Mouse (Mus musculus): ENCODE results near the gene Vps13d. TPM values are rescaled to one million over a fixed set of nuclear protein-coding genes. Genes with fewer than 3 reads are reported as not detected.

Gene Vps13d
- polyA plus RNA-seq, 1 experiment from 2014 or later, result 6.1 TPM

GRCm38 (mm10) chr4:145032637-145033036 is 162.2 kb downstream of the Vps13d start:
- H3K36me3 ChIP-seq, result peaks cover 13% of the 10 kb centered on the region
- no peak overlapping the region for H3K27ac ChIP-seq
- H3K9me3 ChIP-seq, result no peaks in the 10 kb centered on the region
- WGBS, result 73% methylated on average over 2 of the region's 2 CpGs
- peaks cover 26% of the 10 kb centered on the region for H3K4me1 ChIP-seq (replicated peaks)
- no peak overlapping the region for H3K4me3 ChIP-seq
- DNase-seq (ENCODE audit: low spot score), result no peak
- no peaks in the 10 kb centered on the region for H3K27me3 ChIP-seq (ENCODE audit: insufficient read depth, poor library complexity, severe bottlenecking)

GRCm38 (mm10) chr4:145031510-145031909 is 163.3 kb downstream of the Vps13d start:
- Histone ChIP-seq H3K36me3 (0 out of 2 replicates have a peak, but pooled peaks cover 5% of the 10 kb centered on the region), H3K4me1 (replicated peaks) (peaks cover 26% of the 10 kb centered on the region), H3K9me3 (no peaks in the 10 kb centered on the region), H3K27ac (no peak overlapping the region; the same call in 1 of the 2 replicates), H3K27me3 (ENCODE audit: insufficient read depth, poor library complexity, severe bottlenecking) (no peaks in the 10 kb centered on the region), H3K4me3 (no peak overlapping the region)
- whole genome bisulfite sequencing, result 91% methylated on average over 4 of the region's 4 CpGs
- no peak for DNase-seq (ENCODE audit: low spot score)

GRCm38 (mm10) chr4:145026449-145026851 is 168.4 kb downstream of the Vps13d start:
- DNase-seq (ENCODE audit: low spot score), result no peak
- Histone ChIP-seq H3K36me3 (no peaks in the 10 kb centered on the region), H3K27ac (peak overlapping the region; percentile 26; the same call in 1 of the 2 replicates), H3K4me3 (no peak overlapping the region), H3K9me3 (no peaks in the 10 kb centered on the region), H3K4me1 (replicated peaks) (0 out of 2 replicates have a peak, but pooled peaks cover 6% of the 10 kb centered on the region), H3K27me3 (ENCODE audit: insufficient read depth, poor library complexity, severe bottlenecking) (no peaks in the 10 kb centered on the region)
- WGBS, result 78% methylated on average over 7 of the region's 7 CpGs

DNA sequence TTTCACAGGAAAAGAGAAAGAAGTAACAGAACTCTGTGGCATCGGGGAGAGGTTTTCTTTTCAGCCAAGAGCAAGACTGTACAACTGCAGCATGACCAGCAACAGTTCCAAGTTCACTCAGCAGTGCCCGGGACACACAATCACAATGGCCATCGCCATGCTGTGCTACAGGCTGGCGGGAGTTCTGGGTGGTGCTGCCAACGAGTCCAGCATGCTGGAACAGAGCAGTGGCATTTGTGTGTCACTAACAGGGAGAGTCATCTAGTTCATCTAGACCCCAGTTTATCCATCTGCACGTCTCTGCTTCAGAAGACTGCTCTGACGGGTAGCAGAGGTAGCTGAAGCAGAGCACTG is 169.4 kb downstream of the Vps13d start:
- Histone ChIP-seq H3K9me3 (no peaks in the 10 kb centered on the region), H3K4me3 (no peak overlapping the region), H3K36me3 (no peaks in the 10 kb centered on the region), H3K27ac (no peak overlapping the region), H3K4me1 (replicated peaks) (0 out of 2 replicates have a peak, but pooled peaks cover 6% of the 10 kb centered on the region), H3K27me3 (ENCODE audit: insufficient read depth, poor library complexity, severe bottlenecking) (no peaks in the 10 kb centered on the region)
- WGBS, result 76% methylated on average over 7 of the region's 7 CpGs
- no peak for DNase-seq (ENCODE audit: low spot score)

DNA sequence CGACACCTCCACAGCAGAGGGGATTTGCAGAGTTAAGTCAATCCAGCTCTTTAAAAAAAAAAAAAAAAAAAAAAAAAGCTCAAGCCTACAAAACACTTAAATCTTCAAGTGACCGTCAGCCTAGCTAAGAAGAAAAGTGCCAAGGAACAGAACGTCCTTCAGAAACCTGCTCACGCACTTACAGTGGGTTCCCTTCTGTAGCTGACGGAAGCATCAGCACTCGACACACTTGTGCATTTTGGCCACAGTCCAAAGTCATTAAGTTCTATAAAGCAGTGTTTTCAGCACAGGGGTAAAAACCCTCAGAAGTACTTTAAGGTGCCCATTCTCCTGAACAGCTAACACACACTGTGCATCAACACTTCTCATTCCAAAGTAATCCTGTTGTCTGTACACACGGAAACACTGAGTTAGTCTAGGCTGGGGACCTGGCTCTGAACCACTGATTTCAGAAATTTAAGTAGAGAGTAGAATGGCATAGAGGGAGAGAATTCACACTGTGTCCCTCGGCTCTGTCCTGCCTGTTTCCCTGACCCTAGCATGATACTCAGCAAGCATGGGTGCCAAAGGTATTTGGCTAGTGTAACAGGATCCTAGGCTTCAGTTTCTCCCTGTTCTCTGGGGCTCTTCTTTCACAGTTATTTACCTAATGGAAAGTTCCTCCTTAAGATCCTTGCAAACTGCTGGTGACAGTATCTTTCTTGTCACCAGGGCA is 170.0 kb downstream of the Vps13d start:
- no peaks in the 10 kb centered on the region for H3K9me3 ChIP-seq
- peaks cover 3% of the 10 kb centered on the region; the same call in 1 of the 2 replicates for H3K36me3 ChIP-seq
- 79% methylated on average over 8 of the region's 8 CpGs for WGBS
- 0 out of 2 replicates have a peak, but pooled peaks cover 6% of the 10 kb centered on the region for H3K4me1 ChIP-seq (replicated peaks)
- no peak overlapping the region for H3K27ac ChIP-seq
- no peak overlapping the region for H3K4me3 ChIP-seq
- no peak for DNase-seq (ENCODE audit: low spot score)
- no peaks in the 10 kb centered on the region for H3K27me3 ChIP-seq (ENCODE audit: insufficient read depth, poor library complexity, severe bottlenecking)

GRCm38 (mm10) chr4:145023911-145024310 is 170.9 kb downstream of the Vps13d start:
- Histone ChIP-seq H3K36me3 (peaks cover 13% of the 10 kb centered on the region; the same call in 1 of the 2 replicates), H3K9me3 (no peaks in the 10 kb centered on the region), H3K27me3 (ENCODE audit: insufficient read depth, poor library complexity, severe bottlenecking) (no peaks in the 10 kb centered on the region), H3K4me3 (no peak overlapping the region), H3K4me1 (replicated peaks) (0 out of 2 replicates have a peak, but pooled peaks cover 6% of the 10 kb centered on the region), H3K27ac (no peak overlapping the region)
- no peak for DNase-seq (ENCODE audit: low spot score)
- WGBS, result 90% methylated on average over 6 of the region's 6 CpGs

GRCm38 (mm10) chr4:145022815-145023214 is 172.0 kb downstream of the Vps13d start:
- 0 out of 2 replicates have a peak, but pooled peaks cover 4% of the 10 kb centered on the region for H3K4me1 ChIP-seq (replicated peaks)
- no peak for DNase-seq (ENCODE audit: low spot score)
- no peak overlapping the region for H3K4me3 ChIP-seq
- H3K36me3 ChIP-seq, result peaks cover 13% of the 10 kb centered on the region; the same call in 1 of the 2 replicates
- no peak overlapping the region for H3K27ac ChIP-seq
- no peaks in the 10 kb centered on the region for H3K27me3 ChIP-seq (ENCODE audit: insufficient read depth, poor library complexity, severe bottlenecking)
- no peaks in the 10 kb centered on the region for H3K9me3 ChIP-seq
- WGBS, result 91% methylated on average over 5 of the region's 5 CpGs

GRCm38 (mm10) chr4:145022211-145022610 is 172.6 kb downstream of the Vps13d start:
- H3K9me3 ChIP-seq, result no peaks in the 10 kb centered on the region
- no peak overlapping the region for H3K27ac ChIP-seq
- DNase-seq (ENCODE audit: low spot score), result no peak
- no peaks in the 10 kb centered on the region for H3K27me3 ChIP-seq (ENCODE audit: insufficient read depth, poor library complexity, severe bottlenecking)
- H3K36me3 ChIP-seq, result peaks cover 13% of the 10 kb centered on the region; the same call in 1 of the 2 replicates
- 0 out of 2 replicates have a peak, but pooled peaks cover 4% of the 10 kb centered on the region for H3K4me1 ChIP-seq (replicated peaks)
- 85% methylated on average over 2 of the region's 2 CpGs for WGBS
- H3K4me3 ChIP-seq, result no peak overlapping the region

DNA sequence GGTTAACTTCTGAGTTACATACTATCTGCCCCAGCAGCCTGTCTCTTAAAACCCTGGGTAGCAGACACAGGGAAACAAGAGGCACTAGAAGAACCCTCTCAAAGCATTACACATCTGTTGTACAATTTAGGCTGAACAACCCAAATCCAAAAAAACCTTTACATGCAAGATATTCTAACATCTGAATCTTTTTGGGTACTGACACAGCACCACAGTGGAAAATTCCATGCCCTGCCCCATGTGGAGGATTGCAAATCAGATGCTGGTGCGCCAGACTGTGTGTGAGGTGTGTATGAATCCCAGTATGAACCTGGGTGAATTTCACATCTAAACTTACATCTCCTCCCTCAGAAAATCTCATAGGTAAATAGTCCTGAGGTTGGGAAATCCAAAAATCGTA is 174.4 kb downstream of the Vps13d start:
- H3K27me3 ChIP-seq (ENCODE audit: insufficient read depth, poor library complexity, severe bottlenecking), result no peaks in the 10 kb centered on the region
- no peak overlapping the region for H3K4me3 ChIP-seq
- peaks cover 25% of the 10 kb centered on the region for H3K36me3 ChIP-seq
- DNase-seq (ENCODE audit: low spot score), result no peak
- 92% methylated on average over 2 of the region's 2 CpGs for WGBS
- H3K27ac ChIP-seq, result no peak overlapping the region
- H3K9me3 ChIP-seq, result no peaks in the 10 kb centered on the region
- 0 out of 2 replicates have a peak, but pooled peaks cover 4% of the 10 kb centered on the region for H3K4me1 ChIP-seq (replicated peaks)

GRCm38 (mm10) chr4:145019121-145019714 is 175.6 kb downstream of the Vps13d start:
- WGBS, result 89% methylated on average over 3 of the region's 3 CpGs

DNA sequence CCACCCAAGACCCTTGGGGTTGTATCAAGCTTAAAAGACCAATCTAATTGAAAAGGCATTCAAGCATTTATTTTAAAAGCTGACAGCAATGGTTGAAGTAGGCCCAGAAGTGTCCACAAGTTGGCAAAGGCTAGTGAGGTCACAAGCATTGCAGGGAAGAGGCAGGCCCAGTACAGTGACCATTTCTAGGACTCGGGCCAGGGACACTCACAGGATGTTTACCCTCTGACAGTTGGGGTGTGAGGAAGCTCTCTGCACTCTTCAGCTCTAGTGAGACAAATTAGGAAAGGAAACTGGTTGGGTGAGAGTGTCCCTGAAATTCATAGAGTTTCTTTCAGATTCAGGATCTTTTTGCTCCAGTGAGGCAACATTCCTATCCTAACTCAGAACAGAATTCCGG is 177.1 kb downstream of the Vps13d start:
- Histone ChIP-seq H3K4me3 (no peak overlapping the region), H3K36me3 (peaks cover 35% of the 10 kb centered on the region), H3K27me3 (ENCODE audit: insufficient read depth, poor library complexity, severe bottlenecking) (no peaks in the 10 kb centered on the region), H3K27ac (no peak overlapping the region), H3K9me3 (no peaks in the 10 kb centered on the region), H3K4me1 (replicated peaks) (no peaks in the 10 kb centered on the region)
- 83% methylated on average over 2 of the region's 2 CpGs for WGBS
- DNase-seq (ENCODE audit: low spot score), result no peak

More at GRCm38 (mm10) chr4:145019121-145019714, 175.6 kb downstream of the Vps13d start:
- H3K27ac ChIP-seq, result no peak overlapping the region
- H3K9me3 ChIP-seq, result no peaks in the 10 kb centered on the region
- H3K4me3 ChIP-seq, result no peak overlapping the region
- no peak for DNase-seq (ENCODE audit: low spot score)
- no peaks in the 10 kb centered on the region for H3K4me1 ChIP-seq (replicated peaks)
- peaks cover 35% of the 10 kb centered on the region for H3K36me3 ChIP-seq
- no peaks in the 10 kb centered on the region for H3K27me3 ChIP-seq (ENCODE audit: insufficient read depth, poor library complexity, severe bottlenecking)

DNA sequence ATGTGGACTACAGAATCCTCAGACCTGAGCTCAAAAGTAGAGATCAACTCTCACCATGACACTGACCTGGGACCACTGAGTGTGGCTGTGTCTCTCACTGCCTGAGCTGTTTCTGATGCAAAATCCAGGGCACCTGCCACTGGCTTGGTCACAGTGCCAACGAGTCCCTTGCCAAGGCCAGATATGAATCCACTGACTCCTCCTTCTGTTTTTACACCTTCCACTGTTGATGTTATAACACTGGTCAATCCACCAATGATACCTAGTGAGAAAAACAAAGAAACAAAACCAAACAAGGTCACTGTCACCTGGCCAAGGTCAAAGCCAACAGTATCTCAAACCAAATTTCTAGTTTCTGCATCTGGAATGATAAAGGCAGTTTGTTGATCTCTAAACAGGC is 178.1 kb downstream of the Vps13d start:
- H3K4me3 ChIP-seq, result no peak overlapping the region
- H3K27me3 ChIP-seq (ENCODE audit: insufficient read depth, poor library complexity, severe bottlenecking), result no peaks in the 10 kb centered on the region
- no peak for DNase-seq (ENCODE audit: low spot score)
- H3K9me3 ChIP-seq, result no peaks in the 10 kb centered on the region
- 92% methylated on average over 1 of the region's 1 CpGs for WGBS
- peaks cover 38% of the 10 kb centered on the region for H3K36me3 ChIP-seq
- no peaks in the 10 kb centered on the region for H3K4me1 ChIP-seq (replicated peaks)
- H3K27ac ChIP-seq, result no peak overlapping the region

DNA sequence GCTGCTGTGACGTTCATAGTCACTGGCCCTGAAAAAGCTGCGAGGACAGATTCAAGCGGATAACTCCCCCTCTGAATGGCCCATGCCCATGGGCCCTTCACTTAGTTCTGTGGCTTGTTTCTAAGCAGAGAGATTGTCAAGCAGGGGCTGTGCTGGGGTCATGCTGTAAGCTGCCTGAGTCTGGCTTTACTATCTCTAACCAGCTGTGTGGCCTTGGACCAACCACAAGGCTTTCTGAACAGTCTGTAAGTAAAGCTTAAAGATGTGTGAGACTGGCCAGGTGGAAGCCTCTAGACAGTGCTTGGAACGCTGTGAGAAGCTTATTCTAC is 180.2 kb downstream of the Vps13d start:
- no peak overlapping the region for H3K4me3 ChIP-seq
- no peak overlapping the region for H3K27ac ChIP-seq
- no peak for DNase-seq (ENCODE audit: low spot score)
- no peaks in the 10 kb centered on the region for H3K4me1 ChIP-seq (replicated peaks)
- H3K9me3 ChIP-seq, result no peaks in the 10 kb centered on the region
- H3K36me3 ChIP-seq, result peaks cover 32% of the 10 kb centered on the region
- no peaks in the 10 kb centered on the region for H3K27me3 ChIP-seq (ENCODE audit: insufficient read depth, poor library complexity, severe bottlenecking)
- 89% methylated on average over 4 of the region's 4 CpGs for WGBS

Data from hindbrain, embryonic 10.5 days (tissue).